Mouse (Mus musculus) natural killer cell, adult 2 months (primary cell): Measurements from ENCODE around the gene Large1.
"Not testable (repeated sequence)": the region's sequence is repeated elsewhere in the genome, so short reads cannot be mapped to it uniquely, and the experiment has no call there.

ENCODE experiments used
- DNase-seq, 2 experiments: peaks; one replicate each; pipeline ENCODE4 v3.0.0; 2022; ENCODE audit warnings: low spot score in 2 of 2

The Large1 gene

DNA sequence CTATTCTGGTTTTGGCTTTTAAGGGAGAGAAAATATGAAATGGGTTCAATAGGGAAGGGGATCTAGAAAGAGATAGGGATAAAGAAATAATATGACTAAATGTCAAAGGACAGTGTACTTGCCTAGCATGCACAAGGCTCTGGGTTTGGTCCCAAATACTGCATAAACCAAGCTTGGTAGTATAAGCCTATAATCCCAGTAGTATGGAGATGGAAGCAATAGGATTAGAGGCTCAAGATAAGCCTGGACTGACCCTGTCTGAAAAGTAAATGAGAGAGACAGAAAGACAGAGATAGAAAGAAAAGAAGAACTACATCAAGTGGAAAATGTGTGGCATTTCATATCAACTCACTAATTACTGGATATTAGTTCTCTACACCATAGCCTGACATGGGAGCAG is 180.7 kb downstream of the Large1 start:
- DNase-seq, result no peak

DNA sequence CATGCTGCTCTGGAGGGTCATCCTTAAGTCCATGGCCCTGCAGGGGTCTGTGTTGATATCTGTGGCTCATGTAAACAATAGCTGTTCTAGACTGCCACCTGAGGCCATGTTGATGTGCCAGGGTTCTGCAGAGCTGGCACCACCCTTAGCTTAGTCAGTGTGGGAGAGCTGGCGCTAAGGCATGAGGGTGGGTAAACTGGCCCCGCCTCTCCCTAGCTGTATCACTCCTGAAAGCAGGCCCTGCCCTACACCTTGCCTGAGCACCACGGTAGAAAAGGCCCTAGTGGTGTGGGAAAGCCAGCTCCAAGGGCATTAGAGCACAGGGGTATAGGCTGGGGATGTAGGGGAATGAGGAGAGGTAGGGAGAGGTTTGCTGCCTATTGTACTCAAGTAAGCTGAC is 191.3 kb downstream of the Large1 start:
- DNase-seq, result no peak

DNA sequence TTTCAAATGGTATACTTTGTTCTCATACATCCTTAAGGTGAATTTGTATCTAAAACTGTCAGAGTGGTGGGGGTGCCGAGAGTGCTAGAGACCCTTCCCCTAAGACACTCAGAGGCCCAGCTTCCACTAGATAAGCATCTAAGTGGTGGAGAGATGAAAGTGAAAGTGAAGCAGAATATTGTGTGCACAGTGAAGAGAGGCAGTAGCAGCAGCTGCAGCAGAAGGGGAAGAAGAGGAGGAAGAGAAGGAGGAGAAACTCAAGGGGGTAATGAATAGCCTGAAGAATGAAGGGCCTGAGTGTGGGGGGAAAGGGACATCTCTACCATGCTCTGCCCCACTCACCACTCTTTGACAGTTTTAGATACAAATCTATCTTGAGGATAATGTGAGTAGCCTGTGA is 191.8 kb downstream of the Large1 start:
- DNase-seq, result no peak

GRCm38 (mm10) chr8:73160945-73161344 is 192.4 kb downstream of the Large1 start:
- no peak for DNase-seq

GRCm38 (mm10) chr8:73147236-73147635 is 206.1 kb downstream of the Large1 start:
- no peak for DNase-seq

DNA sequence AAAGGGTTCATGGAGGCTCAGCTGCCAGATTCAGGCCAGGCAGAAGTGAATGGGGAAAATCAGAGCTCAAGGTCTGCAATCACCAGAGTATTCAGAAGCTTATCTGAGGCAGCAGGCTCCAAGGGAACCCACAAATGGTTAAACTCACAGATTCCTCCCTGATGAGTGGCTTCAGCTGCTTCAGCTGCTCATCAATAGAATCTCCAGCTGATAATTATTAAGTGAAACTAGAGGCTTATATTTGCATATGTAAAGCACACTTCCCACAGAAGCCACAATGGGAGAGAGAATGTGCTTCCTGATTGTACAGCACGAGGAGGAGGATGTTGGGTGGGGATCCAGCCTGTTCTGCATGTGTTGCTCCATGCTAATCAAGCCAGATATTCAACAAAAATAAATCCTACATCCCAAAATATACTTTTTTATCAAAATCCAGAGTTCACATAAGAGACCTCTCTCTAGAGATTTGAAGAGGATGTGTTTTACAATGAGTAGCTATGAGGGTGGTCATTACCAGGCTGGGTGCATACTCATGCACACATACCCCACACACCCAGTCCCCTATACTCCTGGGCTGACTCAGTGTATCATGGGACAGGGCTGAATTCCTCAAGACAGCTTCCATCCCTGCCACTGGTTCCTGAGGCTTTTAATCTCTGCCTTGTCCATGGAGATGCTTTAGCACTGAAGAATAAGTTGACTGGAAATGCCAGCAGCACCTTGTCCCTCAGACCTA is 210.5 kb downstream of the Large1 start:
- DNase-seq, result no peak

DNA sequence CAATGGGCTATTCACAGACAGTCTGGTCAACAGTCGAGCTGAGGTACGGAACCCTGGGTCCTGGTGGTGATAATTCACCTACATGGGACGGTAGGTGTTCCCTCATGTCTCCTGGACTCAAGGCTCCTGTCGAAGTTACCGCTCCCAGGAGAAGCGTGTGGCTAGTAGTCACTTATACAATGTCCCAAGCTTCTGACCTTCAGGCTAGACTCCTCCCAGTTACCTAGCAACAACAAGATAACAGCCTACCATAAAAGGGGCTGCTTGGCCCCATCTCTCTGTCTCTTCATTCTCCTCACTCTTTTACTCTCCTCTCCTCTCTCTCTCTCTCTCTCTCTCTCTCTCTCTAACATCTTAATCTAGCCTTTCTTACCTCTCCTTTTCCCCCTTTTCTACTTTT is 217.9 kb downstream of the Large1 start:
- no peak for DNase-seq

- no peak for DNase-seq
Observed at GRCm38 (mm10) chr8:73132080-73132479, 221.3 kb downstream of the Large1 start.

DNA sequence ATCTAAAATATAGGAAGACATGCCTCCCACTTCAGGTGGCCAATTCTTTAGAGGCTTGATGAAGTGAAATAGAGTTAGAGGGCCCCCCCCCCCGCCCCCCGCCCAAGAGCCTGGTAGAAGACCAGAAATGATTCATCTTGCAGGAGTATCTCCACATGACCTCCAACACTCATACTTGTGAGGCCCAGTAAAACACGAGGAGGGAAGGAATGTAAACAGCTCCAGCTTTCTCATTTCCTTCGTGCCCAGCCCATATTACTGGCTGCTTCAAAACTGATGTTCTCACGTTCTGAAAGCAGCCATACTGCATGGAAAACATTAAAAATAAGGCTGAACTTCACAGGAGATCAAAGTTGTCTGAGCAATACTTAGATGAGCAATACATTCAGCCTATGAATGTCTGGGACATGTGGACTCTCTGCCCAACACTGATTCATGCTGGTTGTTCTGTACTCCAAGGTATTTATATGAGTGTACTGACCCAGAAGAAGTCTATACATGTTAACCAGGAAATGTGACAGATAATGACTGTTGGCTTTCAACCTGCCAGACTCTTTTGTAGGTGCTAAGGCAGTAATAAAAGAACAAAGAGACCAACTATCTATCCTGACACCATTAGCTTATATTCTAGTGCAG is 229.4 kb downstream of the Large1 start:
- no peak for DNase-seq

GRCm38 (mm10) chr8:73112332-73112895 is 240.9 kb downstream of the Large1 start:
- no peak for DNase-seq

GRCm38 (mm10) chr8:73104089-73104488 is 249.3 kb downstream of the Large1 start:
- DNase-seq, result no peak

GRCm38 (mm10) chr8:73101069-73101468 is 252.3 kb downstream of the Large1 start:
- no peak for DNase-seq

DNA sequence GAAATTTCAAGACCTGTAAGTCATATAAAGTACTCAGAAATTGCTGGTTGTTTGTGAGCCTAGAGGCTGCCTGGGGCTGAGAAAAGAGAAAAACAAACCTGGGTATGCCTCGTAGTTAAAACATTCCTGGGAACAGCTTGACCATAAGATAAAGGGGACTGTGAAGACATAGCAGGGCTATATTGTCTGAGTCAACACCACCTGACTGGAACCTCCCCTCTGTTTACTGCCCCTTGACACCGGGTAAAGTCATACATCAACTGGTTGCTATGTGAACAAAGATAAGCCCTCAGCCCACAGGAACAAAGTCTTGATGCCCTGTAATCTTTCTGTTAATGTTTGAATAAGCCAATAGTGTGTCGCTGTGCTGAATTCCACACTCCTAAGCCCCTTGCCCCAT is 252.7 kb downstream of the Large1 start:
- not testable (repeated sequence) for DNase-seq

DNA sequence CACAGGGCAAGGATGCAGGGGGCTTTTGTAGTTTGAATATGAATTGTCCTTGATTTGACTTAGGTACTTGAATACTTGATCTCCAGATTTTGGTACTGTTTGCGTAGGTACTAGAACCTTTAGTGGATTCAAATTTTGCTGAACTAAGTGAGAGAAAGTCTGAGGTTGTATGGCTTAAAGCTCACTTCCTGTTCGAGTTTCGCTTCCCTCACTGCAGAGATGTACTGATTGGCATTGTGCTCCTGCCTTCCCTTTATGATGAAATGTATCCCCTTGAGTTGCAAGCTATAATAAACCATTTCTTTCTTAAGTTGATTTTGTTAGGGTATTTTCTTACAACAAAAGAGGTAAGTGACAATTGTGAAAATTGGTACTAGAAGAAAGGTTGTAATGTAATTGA is 253.8 kb downstream of the Large1 start:
- no peak for DNase-seq

GRCm38 (mm10) chr8:73096952-73097351 is 256.4 kb downstream of the Large1 start:
- DNase-seq, result no peak

GRCm38 (mm10) chr8:73077746-73078145 is 275.6 kb downstream of the Large1 start:
- DNase-seq, result not testable (repeated sequence)

- DNase-seq, result no peak
Observed at GRCm38 (mm10) chr8:73061410-73061809, 291.9 kb downstream of the Large1 start.

DNA sequence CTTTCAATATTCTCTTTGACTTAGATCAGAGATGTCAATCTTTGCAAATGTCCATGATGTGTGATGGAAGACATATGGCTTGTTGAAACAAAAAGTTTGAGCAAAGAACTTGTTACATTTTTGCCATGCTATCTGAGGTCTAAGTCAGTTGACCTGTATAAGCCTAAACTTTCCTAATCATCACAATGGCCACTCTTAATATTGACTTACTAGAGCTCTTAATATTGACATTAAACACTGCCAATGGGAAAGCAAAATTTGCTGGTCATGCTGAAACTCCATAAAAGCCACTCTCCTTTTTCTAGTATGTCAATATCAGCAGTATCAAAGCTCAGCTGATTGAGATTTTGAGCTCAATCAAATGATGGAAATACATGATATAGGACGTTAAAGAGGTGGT is 298.6 kb downstream of the Large1 start:
- no peak for DNase-seq

DNA sequence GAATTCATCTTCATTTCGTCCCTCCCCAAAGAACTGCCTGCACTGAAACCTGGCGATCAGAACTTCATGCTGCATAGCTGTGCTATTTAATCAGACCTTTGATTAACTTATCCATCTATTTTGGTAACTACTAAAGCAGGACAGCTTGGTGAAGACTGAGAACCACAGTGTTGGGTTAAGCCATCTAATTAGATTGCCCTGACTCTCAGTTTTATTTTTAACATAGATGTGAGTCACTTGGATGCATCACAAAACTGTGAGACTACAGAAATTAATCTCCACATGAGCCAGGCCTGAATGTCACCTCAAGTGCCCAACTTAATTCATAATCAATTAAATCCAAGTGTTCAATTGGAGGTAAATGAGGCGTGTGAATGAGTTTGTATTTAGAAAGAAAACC is 299.5 kb downstream of the Large1 start:
- no peak for DNase-seq

- DNase-seq, result no peak
Observed at GRCm38 (mm10) chr8:73052414-73052813, 300.9 kb downstream of the Large1 start.

- no peak for DNase-seq
Observed at GRCm38 (mm10) chr8:73048136-73048535, 305.2 kb downstream of the Large1 start.

- no peak for DNase-seq
Observed at GRCm38 (mm10) chr8:73029787-73030186, 323.6 kb downstream of the Large1 start.

DNA sequence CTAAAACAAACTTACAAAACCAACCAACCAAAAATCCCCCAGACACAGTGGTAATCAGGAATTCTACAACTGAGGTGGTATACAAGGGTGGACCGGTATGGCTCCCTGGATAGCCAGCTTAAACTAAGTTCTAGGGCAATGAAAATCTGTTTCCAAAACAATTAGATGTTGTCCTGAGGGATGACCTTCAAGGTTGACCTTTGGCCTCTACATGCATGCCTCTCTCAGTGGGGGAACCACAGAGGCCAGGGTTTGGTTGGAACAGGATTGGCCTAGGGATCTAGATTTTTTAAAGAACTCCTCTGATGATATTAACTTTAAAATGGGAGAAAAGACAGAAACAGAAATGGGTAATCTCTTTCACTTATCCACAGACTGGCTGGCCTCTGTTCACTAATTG is 335.1 kb downstream of the Large1 start:
- no peak for DNase-seq
